Mouse (Mus musculus) embryonic fibroblast, embryonic 13.5 days (primary cell): ENCODE measurements around the gene Casd1. TPM values are rescaled to one million over a fixed set of nuclear protein-coding genes. Genes with fewer than 3 reads are reported as not detected.
"Not testable (repeated sequence)": the region's sequence is repeated elsewhere in the genome, so short reads cannot be mapped to it uniquely, and the experiment has no call there.

Source experiments
- H3K27ac ChIP-seq: 2 replicates; pipeline ENCODE4 v1.5.1; 2012; ENCODE audit warnings: low read length, control low read depth, inconsistent platforms; ENCODE audit not compliant: insufficient read depth
- H3K4me1 ChIP-seq: 2 replicates; pipeline ENCODE4 v1.6.1; 2011; ENCODE audit warnings: low read length; ENCODE audit not compliant: control insufficient read depth, insufficient read depth
- H3K4me3 ChIP-seq: 2 replicates; pipeline ENCODE4 v1.5.1; 2011; ENCODE audit warnings: mild to moderate bottlenecking, control low read depth, low read length; ENCODE audit not compliant: insufficient read depth
- CTCF ChIP-seq: IDR thresholded peaks from 2 replicates; pipeline ENCODE4 v1.5.1; 2011; ENCODE audit warnings: mild to moderate bottlenecking, control low read depth, low read length, moderate library complexity, borderline replicate concordance; ENCODE audit not compliant: insufficient read depth
- POLR2A ChIP-seq: IDR thresholded peaks from 2 replicates; pipeline ENCODE4 v1.6.1; 2011; ENCODE audit warnings: low read depth, mild to moderate bottlenecking, control low read depth, low read length, moderate library complexity
- polyA plus RNA-seq: library from polyadenylated mRNA; stranded (reverse); fragments of >200 nt; gene quantifications from 2 replicates; pipeline ENCODE4 v1.2.4, GENCODE M21; 2011; ENCODE audit warnings: low read depth; ENCODE audit not compliant: missing spikeins, insufficient read length

The Casd1 gene
- polyA plus RNA-seq, 1 experiment: 18.8 TPM

- Histone ChIP-seq H3K27ac (no peak overlapping the region), H3K4me3 (no peak overlapping the region), H3K4me1 (no peaks in the 10 kb centered on the region)
- TF ChIP-seq CTCF: no peak
- TF ChIP-seq POLR2A: no peak
Measured at GRCm38 (mm10) chr6:4610216-4610896, 9.7 kb downstream of the Casd1 start.

GRCm38 (mm10) chr6:4611853-4612252 lies 11.2 kb downstream of the Casd1 start:
- no peaks in the 10 kb centered on the region for H3K4me1 ChIP-seq
- no peak overlapping the region for H3K4me3 ChIP-seq
- TF ChIP-seq CTCF: no peak
- no peak for TF ChIP-seq POLR2A
- H3K27ac ChIP-seq: no peak overlapping the region

- H3K27ac ChIP-seq: no peak overlapping the region
- TF ChIP-seq CTCF: no peak
- H3K4me1 ChIP-seq: no peaks in the 10 kb centered on the region
- no peak overlapping the region for H3K4me3 ChIP-seq
Measured at GRCm38 (mm10) chr6:4612431-4612830, 11.8 kb downstream of the Casd1 start.

- H3K4me1 ChIP-seq: no peaks in the 10 kb centered on the region
- H3K27ac ChIP-seq: no peak overlapping the region
- TF ChIP-seq CTCF: no peak
- TF ChIP-seq POLR2A: no peak
- no peak overlapping the region for H3K4me3 ChIP-seq
Measured at GRCm38 (mm10) chr6:4617911-4618310, 17.3 kb downstream of the Casd1 start.

GRCm38 (mm10) chr6:4631464-4631863 lies 30.8 kb downstream of the Casd1 start:
- TF ChIP-seq POLR2A (no peak), CTCF (no peak)
- H3K27ac ChIP-seq: no peak overlapping the region
- H3K4me1 ChIP-seq: no peaks in the 10 kb centered on the region
- no peak overlapping the region for H3K4me3 ChIP-seq

- Histone ChIP-seq H3K27ac (no peak overlapping the region), H3K4me3 (no peak overlapping the region), H3K4me1 (no peaks in the 10 kb centered on the region)
- TF ChIP-seq CTCF (no peak), POLR2A (no peak)
Measured at GRCm38 (mm10) chr6:4633189-4633588, 32.5 kb downstream of the Casd1 start.

GRCm38 (mm10) chr6:4634804-4635203 lies 34.2 kb downstream of the Casd1 start:
- no peak for TF ChIP-seq CTCF
- Histone ChIP-seq H3K27ac (no peak overlapping the region), H3K4me3 (no peak overlapping the region), H3K4me1 (no peaks in the 10 kb centered on the region)

- H3K4me3 ChIP-seq: no peak overlapping the region
- H3K27ac ChIP-seq: no peak overlapping the region
- no peaks in the 10 kb centered on the region for H3K4me1 ChIP-seq
- TF ChIP-seq CTCF (no peak), POLR2A (no peak)
Measured at GRCm38 (mm10) chr6:4642068-4642467, 41.4 kb downstream of the Casd1 start.

- H3K27ac ChIP-seq: no peak overlapping the region
- no peaks in the 10 kb centered on the region for H3K4me1 ChIP-seq
- no peak overlapping the region for H3K4me3 ChIP-seq
- TF ChIP-seq POLR2A (no peak), CTCF (no peak)
Measured at GRCm38 (mm10) chr6:4647351-4647750, 46.7 kb downstream of the Casd1 start.

GRCm38 (mm10) chr6:4652596-4653134 lies 52.0 kb downstream of the Casd1 start:
- no peak overlapping the region for H3K4me3 ChIP-seq
- H3K4me1 ChIP-seq: no peaks in the 10 kb centered on the region
- H3K27ac ChIP-seq: no peak overlapping the region
- no peak for TF ChIP-seq CTCF

GRCm38 (mm10) chr6:4653741-4654140 lies 53.1 kb downstream of the Casd1 start:
- not testable (repeated sequence) for H3K4me1 ChIP-seq, H3K4me3 ChIP-seq, H3K27ac ChIP-seq
